Mouse (Mus musculus) frontal cortex, postnatal 10 days (tissue): ENCODE results near the gene Tmem252.

ENCODE experiments used
- DNase-seq, 2 experiments: peaks; one replicate each; pipeline ENCODE4 v3.0.0; 2022; ENCODE audit warnings: low spot score in 2 of 2, mixed read lengths in 1 of 2

The Tmem252 gene

GRCm38 (mm10) chr19:24724362-24724761, 50.6 kb downstream of the Tmem252 start:
- no peak for DNase-seq

GRCm38 (mm10) chr19:24730661-24731060, 56.9 kb downstream of the Tmem252 start:
- no peak for DNase-seq
